Mouse (Mus musculus): Measurements from ENCODE around the gene Pon1. TPM values are rescaled to one million over a fixed set of nuclear protein-coding genes. Genes with fewer than 3 reads are reported as not detected.

Gene Pon1
- total RNA-seq, 2 experiments from 2014 or later = 0.21 TPM; not detected in 1

DNA sequence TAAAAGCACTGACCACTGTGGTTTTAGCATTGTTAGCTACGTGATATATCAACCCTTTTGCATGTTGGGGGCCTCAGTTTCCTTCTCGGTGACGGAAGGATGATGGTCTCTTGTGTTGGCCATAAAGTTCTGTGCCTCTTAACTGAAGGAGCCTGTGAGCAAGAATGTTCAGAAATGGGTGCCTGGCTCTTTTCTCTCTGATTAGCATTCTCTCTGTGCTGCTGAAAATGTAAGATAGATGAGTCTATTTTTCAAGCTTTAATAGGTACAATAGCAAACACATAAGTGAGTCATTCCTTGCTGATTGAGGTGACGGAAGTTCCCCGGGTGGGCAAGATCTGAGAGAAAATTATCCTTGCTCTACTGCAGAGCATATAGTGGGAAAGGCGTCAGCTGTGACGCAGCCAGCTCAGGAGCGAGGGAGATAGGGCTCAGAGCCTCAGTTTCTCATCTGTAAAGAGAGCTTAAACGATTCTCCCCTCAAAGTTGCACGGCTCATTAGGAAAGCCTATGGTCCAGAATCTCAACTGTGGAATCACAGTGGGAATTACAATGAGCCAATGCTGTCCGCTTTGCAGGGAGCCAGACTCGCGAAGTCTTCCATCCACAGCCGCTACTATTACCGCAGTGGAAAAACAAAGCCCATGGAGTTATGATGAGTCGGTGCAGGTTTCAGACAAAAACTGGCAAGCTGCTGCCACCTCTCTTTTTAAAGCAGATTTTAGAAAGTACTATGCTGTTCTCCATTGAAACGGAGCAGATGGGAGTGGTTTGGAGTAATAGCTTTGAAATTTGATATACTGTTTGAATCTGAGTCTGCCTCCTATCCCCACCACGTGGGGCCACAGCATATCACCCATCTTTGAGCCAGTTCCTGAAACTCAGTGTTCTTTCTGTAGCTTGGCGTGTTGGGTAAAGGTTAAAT is 15.5 kb downstream of the Pon1 start:
- peak; percentile 9 to 36 for DNase-seq (ENCODE audit: low spot score in 2 of 2)

- DNase-seq (ENCODE audit: low spot score in 2 of 2) = no peak
Observed at GRCm38 (mm10) chr6:5174179-5174812, 19.4 kb downstream of the Pon1 start.

GRCm38 (mm10) chr6:5172571-5172970 is 21.2 kb downstream of the Pon1 start:
- DNase-seq (ENCODE audit: low spot score in 2 of 2) = no peak

- no peak for DNase-seq (ENCODE audit: low spot score in 2 of 2)
Observed at GRCm38 (mm10) chr6:5171418-5171817, 22.3 kb downstream of the Pon1 start.

- DNase-seq (ENCODE audit: low spot score in 2 of 2) = no peak
Observed at GRCm38 (mm10) chr6:5168158-5168557, 25.6 kb downstream of the Pon1 start.

DNA sequence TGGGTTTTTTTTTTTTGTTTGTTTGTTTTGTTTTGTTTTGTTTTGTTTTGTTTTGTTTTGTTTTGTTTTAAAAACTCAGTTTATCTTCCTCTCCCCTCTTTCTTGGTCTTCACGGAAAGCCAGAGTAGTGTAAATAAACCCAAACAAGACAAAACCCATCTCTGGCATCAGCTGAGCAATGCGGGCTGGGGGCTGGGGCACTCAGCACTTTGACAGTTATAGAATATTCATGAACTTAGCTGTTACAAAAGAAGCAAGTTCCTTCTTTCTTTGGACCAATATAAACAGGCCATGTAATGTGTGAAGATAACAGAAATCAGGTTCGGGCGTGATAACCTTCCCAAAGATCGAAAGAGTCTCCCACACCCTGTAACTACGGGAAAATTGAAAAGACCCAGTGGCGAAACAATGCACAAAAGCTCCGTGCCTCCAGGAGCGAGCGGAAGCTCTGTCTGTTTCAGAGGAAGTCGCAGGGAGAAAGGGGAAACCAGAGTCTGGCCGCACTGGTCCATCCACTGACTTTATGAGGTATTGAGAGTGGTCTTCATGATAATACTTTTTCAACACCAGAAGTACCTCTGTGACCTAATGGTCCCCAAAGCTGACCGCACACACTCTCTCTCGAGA is 26.6 kb downstream of the Pon1 start:
- no peak for DNase-seq (ENCODE audit: low spot score in 2 of 2)

DNA sequence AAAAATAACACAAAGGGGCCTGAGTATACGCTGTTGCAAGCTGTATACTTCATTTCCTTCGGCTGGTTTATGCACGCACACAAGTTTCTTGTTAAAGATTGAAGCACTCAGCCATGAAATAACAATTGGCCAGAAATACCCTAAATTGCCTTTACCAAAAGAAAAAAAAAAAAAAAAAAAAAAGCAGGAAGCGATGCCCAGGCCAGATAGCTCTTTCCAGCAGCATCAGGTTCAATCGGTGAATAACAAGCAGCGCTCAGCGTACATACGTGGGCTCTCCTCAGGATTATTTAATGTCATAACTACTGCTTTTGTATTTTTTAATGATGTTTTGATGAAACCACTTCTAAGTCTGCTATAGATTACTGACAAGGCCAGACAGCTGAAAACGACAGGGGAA is 28.9 kb downstream of the Pon1 start:
- no peak for DNase-seq (ENCODE audit: low spot score in 2 of 2)

DNA sequence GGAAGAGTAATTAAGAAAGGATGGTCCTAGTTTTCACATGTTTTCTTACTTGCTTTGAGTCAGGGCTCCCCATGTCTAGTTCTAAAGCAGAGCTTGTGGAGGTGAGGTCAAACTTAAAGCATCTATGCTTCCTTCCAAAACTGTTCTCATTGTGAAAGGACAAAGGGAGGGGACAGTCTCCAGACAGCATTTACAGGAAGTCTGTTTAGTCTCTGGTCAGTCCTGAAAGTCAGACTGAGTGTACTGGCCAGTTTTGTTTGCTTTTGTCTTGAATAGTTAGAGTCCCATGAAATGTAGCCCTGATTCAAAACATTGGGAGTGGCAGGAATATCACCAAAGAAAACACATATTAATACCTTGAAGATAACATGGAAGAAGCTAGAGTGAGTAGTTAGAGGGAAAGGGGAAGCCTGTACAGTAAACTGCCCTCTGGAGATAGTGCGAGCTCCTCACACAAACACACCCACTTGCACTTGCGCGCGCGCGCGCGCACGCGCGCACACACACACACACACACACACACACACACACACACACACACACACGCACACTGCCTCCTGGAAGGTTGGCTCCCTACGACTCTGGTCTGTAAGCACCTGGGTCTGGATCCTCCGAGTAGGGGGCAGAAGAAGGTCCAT is 30.1 kb downstream of the Pon1 start:
- no peak for DNase-seq (ENCODE audit: low spot score in 2 of 2)

GRCm38 (mm10) chr6:5162052-5162451 is 31.7 kb downstream of the Pon1 start:
- no peak for DNase-seq (ENCODE audit: low spot score in 2 of 2)

DNA sequence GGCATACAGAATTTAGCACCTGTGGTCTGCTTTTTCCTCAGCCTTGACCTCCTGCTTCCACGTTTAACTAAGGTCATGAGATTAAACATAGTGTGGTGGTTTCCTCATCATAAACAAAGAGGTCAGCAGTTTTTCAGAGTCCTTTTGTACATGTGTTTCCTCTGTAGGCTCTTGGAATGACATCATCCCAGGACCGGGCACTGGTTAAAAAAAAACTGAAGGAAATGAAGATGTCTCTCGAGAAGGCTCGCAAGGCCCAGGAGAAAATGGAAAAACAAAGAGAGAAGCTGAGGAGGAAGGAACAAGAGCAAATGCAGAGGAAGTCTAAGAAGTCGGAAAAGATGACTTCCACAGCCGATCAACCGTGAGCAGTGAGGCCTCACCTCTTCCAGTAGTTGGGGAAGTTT is 34.4 kb downstream of the Pon1 start:
- no peak for DNase-seq (ENCODE audit: low spot score in 2 of 2)

- DNase-seq (ENCODE audit: low spot score in 2 of 2) = no peak
Observed at GRCm38 (mm10) chr6:5156541-5157425, 37.0 kb downstream of the Pon1 start.

DNA sequence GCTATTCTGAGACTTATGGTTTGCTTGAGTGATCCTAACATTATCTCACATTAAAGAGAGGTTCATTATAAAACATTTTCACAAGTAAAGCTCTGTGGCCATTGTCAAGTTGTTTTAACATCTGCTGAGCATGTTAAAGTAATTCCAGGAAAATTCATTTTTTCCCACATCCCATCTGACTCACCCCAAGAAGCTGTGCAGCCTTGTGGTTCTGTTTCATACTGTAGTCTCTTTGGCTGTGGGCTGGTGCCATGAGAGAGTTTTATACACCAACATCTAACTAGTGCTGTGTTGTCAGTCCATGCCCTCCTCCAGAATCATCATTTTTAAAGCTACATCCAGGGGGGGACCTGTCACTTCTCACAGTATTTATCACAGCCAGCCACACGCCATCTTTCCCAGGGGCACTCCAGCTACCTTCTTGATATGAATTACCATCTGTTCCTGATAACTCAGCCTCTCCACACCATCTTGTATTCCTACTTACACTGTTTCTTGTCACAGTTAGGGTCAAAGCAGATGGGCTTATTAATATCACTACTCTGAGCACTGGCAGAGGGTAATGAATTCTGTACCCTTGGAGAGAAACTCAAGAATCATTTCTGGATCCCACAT is 38.3 kb downstream of the Pon1 start:
- no peak for DNase-seq (ENCODE audit: low spot score in 2 of 2)

GRCm38 (mm10) chr6:5154786-5155185 is 39.0 kb downstream of the Pon1 start:
- no peak for DNase-seq (ENCODE audit: low spot score in 2 of 2)

GRCm38 (mm10) chr6:5152185-5152584 is 41.6 kb downstream of the Pon1 start:
- DNase-seq (ENCODE audit: low spot score in 2 of 2) = no peak

GRCm38 (mm10) chr6:5151171-5151570 is 42.6 kb downstream of the Pon1 start:
- no peak for DNase-seq (ENCODE audit: low spot score in 2 of 2)

DNA sequence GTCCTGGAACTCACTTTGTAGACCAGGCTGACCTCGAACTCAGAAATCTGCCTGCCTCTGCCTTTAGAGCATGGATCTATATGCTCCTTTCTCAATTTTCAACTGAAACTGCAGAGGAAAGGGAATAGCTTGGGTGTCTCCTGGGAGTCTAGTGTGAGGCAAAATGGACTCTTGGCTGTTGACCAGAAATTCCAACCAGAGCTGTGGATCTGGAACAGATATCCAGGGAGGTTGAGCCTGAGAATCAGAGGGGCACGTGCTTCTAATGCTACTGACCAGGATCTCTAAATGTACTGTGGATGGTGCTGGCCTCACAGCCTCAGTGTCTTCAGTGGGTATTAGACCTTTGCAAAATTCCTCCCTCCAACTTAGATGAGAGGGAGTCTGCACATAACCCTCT is 43.8 kb downstream of the Pon1 start:
- no peak for DNase-seq (ENCODE audit: low spot score in 2 of 2)

- DNase-seq (ENCODE audit: low spot score in 2 of 2) = no peak
Observed at GRCm38 (mm10) chr6:5147488-5148142, 46.1 kb downstream of the Pon1 start.

DNA sequence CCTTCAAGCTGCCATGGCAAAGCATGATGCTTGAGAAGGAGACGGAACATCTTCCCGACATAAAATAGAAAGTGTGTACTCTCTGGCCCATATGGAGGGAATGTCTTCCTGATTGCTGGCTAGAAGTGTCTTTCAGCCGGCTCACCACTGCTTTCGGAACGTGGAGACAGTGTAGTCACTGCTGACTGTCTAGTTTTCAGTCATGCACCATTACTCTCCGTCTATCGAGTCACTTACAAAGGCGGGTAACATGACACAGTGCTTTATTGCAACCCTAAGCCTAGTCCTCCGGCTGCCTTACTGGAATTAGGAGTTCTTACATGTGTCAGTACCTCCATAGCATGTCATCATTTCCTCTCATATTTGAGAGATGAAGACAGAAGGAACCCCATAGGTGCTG is 54.1 kb downstream of the Pon1 start:
- no peak for DNase-seq (ENCODE audit: low spot score in 2 of 2)

DNA sequence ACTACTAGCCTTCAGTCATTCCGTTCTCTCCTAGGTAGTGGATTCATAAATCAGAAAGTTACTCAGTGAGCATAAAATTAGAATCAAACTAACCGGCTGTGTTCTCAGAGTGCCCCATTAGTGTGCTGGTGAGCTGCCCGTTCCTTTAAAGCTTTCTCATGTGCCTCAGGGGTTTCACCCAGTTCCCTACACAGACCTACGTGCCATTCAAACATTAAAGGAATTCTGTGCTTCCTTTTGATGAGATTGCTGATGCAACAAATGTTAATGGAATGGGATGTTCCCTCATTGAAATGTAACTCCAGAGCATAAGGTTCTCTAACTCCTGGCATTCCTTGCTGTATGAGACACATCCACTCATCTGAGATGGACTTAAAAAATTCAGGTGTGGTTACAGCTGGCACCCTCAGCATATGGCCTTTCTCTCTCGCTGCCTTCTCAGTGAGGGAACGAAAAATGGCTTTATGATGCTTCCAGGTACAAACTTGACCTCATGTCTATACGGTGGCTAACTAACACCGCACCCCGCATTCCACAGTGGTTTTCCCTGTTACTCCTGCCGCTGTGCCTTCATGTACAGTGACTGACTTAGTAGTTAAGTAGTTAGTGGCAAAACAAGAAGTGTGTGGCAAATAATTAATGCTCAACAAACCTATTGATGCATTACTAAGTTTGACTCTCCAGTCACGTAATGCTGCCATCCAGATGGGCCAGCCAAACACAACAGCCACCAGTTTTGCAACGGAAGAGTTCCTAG is 54.7 kb downstream of the Pon1 start:
- no peak for DNase-seq (ENCODE audit: low spot score in 2 of 2)

All from layer of hippocampus, postnatal 14 days (tissue).